In genomic region chr2:156563557-156563956, GRCm38 (mm10) we compare ENCODE assay signal across 14 mouse cellular contexts. TPM values are rescaled to one million over a fixed set of nuclear protein-coding genes. Genes with fewer than 3 reads are reported as not detected.
DNase-seq lines count a peak whose midpoint lies in the region; ATAC-seq and TF ChIP-seq lines count a peak whose summit lies in the region.
"Had no signal": no experiment of that assay in that cellular context is flagged by ENCODE, and none has a peak within 500 bp of the region (broad histone marks: within the 10 kb centered on the region; RNA-seq: fewer than 3 reads in every experiment).

No protein-coding gene starts in this region.

- no peak overlapping the region for H3K27ac ChIP-seq in stomach, postnatal 0 days (replicated peaks)
- H3K27ac ChIP-seq: kidney, embryonic 15.5 days; limb, embryonic 10.5 days; liver, embryonic 14.5 days had no signal

- peaks cover 13% of the 10 kb centered on the region for H3K36me3 ChIP-seq in stomach, postnatal 0 days (ENCODE audit: control insufficient read depth, insufficient read depth, low read length)

- no peaks in the 10 kb centered on the region for H3K4me1 ChIP-seq in stomach, postnatal 0 days (replicated peaks; ENCODE audit: control insufficient read depth, insufficient read depth)
- H3K4me1 ChIP-seq: kidney, embryonic 15.5 days; limb, embryonic 10.5 days had no signal

- no peak overlapping the region for H3K9ac ChIP-seq in stomach, postnatal 0 days (ENCODE audit: low read length)
- H3K9ac ChIP-seq: kidney, embryonic 15.5 days; liver, embryonic 14.5 days had no signal

- H3K9me3 ChIP-seq in stomach, postnatal 0 days (ENCODE audit: control insufficient read depth, low read length) = no peaks in the 10 kb centered on the region
- H3K9me3 ChIP-seq: kidney, embryonic 15.5 days; limb, embryonic 10.5 days had no signal

- intact Hi-C loops in heart, postnatal 36 days (cut with DNase I) = no loop called here
- intact Hi-C loops in left cerebral cortex, postnatal 25 days (cut with DNase I) = no loop called here
- intact Hi-C loops in left cerebral cortex, postnatal 4 days (cut with DNase I) = no loop called here

- 69% methylated on average over 5 of the region's 5 CpGs for WGBS in stomach, postnatal 0 days

- TF ChIP-seq CTCF in stomach, postnatal 0 days (IDR thresholded peaks at IDR 0.05; ENCODE audit: low read depth) = no peak

- DNase-seq in heart, adult 18-20 months = peak; percentile 34 to 52
- no peak for DNase-seq in heart, postnatal 36 days
- DNase-seq in left cerebral cortex, postnatal 25 days (ENCODE audit: low spot score in 2 of 2) = peak; percentile 42 to 73
- no peak for DNase-seq in left cerebral cortex, postnatal 4 days
- DNase-seq in layer of hippocampus, adult 18-20 months (ENCODE audit: low spot score in 2 of 2) = peak; percentile 66 to 87
- DNase-seq in stomach, postnatal 0 days (ENCODE audit: low spot score) = no peak
- no peak for DNase-seq in spleen, adult 18-20 months
- DNase-seq: cerebellum, adult 11 months; heart, postnatal 10 days; lung, postnatal 10 days had no signal

- no peaks in the 10 kb centered on the region for H3K27me3 ChIP-seq in stomach, postnatal 0 days (ENCODE audit: control insufficient read depth, insufficient read depth, low read length)
- H3K27me3 ChIP-seq: kidney, embryonic 15.5 days had no signal

- no peak overlapping the region for H3K4me2 ChIP-seq in stomach, postnatal 0 days (replicated peaks; ENCODE audit: low read depth)
- H3K4me2 ChIP-seq: kidney, embryonic 15.5 days had no signal

- ATAC-seq in stomach, postnatal 0 days (ENCODE audit: low FRiP score, low TSS enrichment) = peak; percentile 51
- ATAC-seq: forebrain, embryonic 14.5 days had no signal

- no peak for TF ChIP-seq EP300 in stomach, postnatal 0 days (optimal IDR thresholded peaks at IDR 0.05)

- no peak overlapping the region for H3K4me3 ChIP-seq in stomach, postnatal 0 days (ENCODE audit: low read depth, low read length)
- H3K4me3 ChIP-seq: kidney, embryonic 15.5 days; limb, embryonic 10.5 days had no signal

RNA-seq across cellular contexts. Expression of gene Aar2, which starts 16.2 kb away (rescaled TPM):
- 10 to 100 TPM; 23.3 to 24.1 TPM for total RNA-seq in heart, adult 18-20 months (2021)
- total RNA-seq in heart, postnatal 36 days (2021) = 10 to 100 TPM; 22.1 to 28.0 TPM
- total RNA-seq in left cerebral cortex, postnatal 25 days (2021) = 10 to 100 TPM; 33.7 to 40.0 TPM
- 10 to 100 TPM; 28.6 to 33.2 TPM for total RNA-seq in left cerebral cortex, postnatal 4 days (2021)
- 10 to 100 TPM; 34.4 to 34.7 TPM for total RNA-seq in layer of hippocampus, adult 18-20 months (2021)
- 21.1 and 22.5 TPM in 2 replicates for polyA plus RNA-seq in stomach, postnatal 0 days (2015; fragmentation: Nextera tagmentation; extraction: Ambion mirVana)

RNA-seq across cellular contexts. Expression of gene Dlgap4, which starts 49.9 kb away (rescaled TPM):
- 10 to 100 TPM; 31.7 to 36.7 TPM for total RNA-seq in heart, adult 18-20 months (2021)
- total RNA-seq in heart, postnatal 36 days (2021) = 10 to 100 TPM; 35.5 to 38.2 TPM
- 100 to 1,000 TPM; 223 to 241 TPM for total RNA-seq in left cerebral cortex, postnatal 25 days (2021)
- total RNA-seq in left cerebral cortex, postnatal 4 days (2021) = 100 to 1,000 TPM; 306 to 315 TPM
- 100 to 1,000 TPM; 199 to 207 TPM for total RNA-seq in layer of hippocampus, adult 18-20 months (2021)
- polyA plus RNA-seq in stomach, postnatal 0 days (2015; fragmentation: Nextera tagmentation; extraction: Ambion mirVana) = 50.7 and 59.0 TPM in 2 replicates

Comparison
In these comparisons a context has a peak if more than half of its experiments do, and no peak if none do; other contexts are left out.
1. DNase-seq: peak in heart, adult 18-20 months (2 of 2), left cerebral cortex, postnatal 25 days (2 of 2) and layer of hippocampus, adult 18-20 months (2 of 2); none in heart, postnatal 36 days (0 of 2), left cerebral cortex, postnatal 4 days (single experiment), stomach, postnatal 0 days (single experiment) and spleen, adult 18-20 months (0 of 2).
2. RNA of gene Dlgap4, which starts 49.9 kb away (total RNA-seq): 306 to 315 TPM in left cerebral cortex, postnatal 4 days, 223 to 241 TPM in left cerebral cortex, postnatal 25 days and 199 to 207 TPM in layer of hippocampus, adult 18-20 months; 35.5 to 38.2 TPM in heart, postnatal 36 days and 31.7 to 36.7 TPM in heart, adult 18-20 months; every median in the first group is over 4 times any median in the second.